Mouse (Mus musculus) megakaryocyte, embryonic 14.5 days (primary cell): ENCODE data around the gene Tspan11.

Experiments used
- FLI1 ChIP-seq: IDR thresholded peaks from 2 replicates; pipeline ENCODE4 v1.6.1; 2012; ENCODE audit warnings: low read length, inconsistent platforms, mixed read lengths
- GATA1 ChIP-seq: IDR thresholded peaks from 3 replicates; pipeline ENCODE4 v1.6.1; 2012; ENCODE audit warnings: mixed read lengths, low read length, inconsistent platforms, borderline replicate concordance

DNA sequence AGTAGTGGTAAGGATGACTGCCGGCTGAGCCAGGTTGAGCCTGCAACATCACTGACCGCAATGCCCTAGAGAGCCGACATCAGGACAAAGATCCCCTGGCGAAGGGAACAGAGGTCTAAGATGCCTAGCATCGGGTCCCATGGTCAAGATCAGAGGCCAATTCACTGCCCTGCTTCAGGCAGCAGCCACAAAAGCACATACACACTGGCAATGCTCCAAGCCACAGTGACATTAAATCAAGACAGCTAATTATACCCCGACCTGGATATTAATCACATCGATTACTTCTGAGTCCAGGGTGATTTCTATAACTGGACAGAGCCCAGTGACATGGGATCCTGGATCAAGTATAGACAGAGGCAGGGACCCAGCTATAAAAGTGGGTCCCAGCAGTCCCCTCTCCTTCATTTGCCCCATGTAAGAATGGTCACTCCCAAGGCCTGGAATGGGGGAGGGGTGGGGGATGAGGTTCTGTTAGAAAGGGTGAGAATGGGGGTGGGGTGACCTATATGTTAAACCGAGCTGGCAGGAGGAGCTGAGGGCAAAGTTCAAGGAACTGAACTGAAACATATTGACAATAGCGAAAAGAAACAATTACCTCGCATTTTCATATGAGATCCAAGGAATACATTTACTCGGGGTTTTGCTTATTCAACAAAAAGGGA lies 93.1 kb downstream of the Tspan11 start:
- TF ChIP-seq GATA1, result no peak
- no peak for TF ChIP-seq FLI1
